Mouse (Mus musculus) R1 (cell line): Measurements from ENCODE around the gene Smok2b.
"Not testable (repeated sequence)": the region's sequence is repeated elsewhere in the genome, so short reads cannot be mapped to it uniquely, and the experiment has no call there.

Experiments used
- DNase-seq: peaks from one replicate; pipeline ENCODE4 v3.0.0-alpha.2; 2018; ENCODE audit warnings: low read depth, low spot score

Smok2b gene

DNA sequence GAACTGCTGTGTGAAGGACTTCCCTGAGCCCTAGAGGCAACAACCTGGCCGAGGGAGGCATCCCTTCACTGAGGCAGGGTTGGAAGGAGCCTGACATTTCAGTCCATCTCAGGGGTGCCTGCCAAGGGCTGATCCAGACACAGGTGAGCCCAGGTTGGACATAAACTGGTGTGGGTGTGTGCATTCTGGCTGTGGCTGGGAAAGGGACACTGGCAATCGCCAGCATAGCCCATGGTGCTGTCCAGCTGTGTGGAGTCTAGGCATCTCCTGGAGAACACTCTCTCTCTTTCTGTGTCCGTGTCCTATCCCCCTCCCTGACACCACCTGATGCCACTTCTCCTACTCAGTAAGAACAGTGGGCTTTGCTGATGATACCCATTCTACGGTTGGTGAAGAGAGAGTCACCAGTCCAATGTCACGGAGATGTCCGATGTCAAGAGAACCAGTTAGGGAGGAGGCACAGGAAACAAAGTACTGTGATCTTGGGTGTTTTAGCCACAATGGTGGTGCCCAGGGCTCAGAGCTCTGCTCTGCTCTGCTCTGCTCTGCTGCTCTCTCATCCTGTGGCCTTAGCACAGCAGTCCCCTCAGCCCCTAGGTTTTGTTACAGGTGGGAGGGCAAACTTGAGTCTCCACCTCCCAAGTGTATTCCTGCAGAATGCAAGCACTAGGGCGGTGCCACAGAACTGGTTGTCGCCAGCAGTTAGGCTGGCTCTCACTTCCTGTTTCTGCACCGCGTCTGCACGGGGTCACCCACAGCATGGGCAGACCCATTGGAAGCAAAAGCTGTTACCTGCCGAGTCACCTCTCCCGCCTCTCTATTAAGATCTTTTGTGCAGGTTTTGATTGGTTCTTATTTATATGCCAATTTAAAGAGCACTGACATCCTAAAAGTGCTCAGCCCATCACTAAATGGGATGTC, 11.0 kb downstream of the Smok2b start:
- DNase-seq, result not testable (repeated sequence)

DNA sequence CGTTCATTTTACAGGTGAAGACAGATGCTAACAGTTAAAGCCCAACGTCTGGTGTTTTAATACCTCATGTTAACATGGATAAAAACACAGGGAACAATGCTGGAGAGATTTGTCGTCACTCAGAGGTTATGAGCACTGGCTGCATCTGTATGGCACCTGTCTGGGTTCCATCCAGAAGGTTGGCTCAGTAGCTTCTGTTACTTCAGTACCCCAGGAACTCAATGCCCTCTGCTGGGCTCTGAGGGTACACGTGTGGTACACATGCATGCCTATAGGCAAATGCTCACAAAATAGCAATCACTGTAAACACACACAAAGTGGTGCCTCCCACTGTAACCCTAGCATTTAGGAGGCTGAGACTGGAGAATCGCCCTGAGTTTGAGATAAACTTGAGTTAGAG, 24.7 kb downstream of the Smok2b start:
- not testable (repeated sequence) for DNase-seq
